Mouse (Mus musculus) ES-Bruce4 (cell line): ENCODE results near the gene Slc9a3r1.

Experiments used
- CTCF ChIP-seq: IDR thresholded peaks from one replicate; pipeline ENCODE4 v1.8.1; 2011; ENCODE audit warnings: low read depth, low read length
- EP300 ChIP-seq: IDR thresholded peaks from 2 replicates; pipeline ENCODE4 v1.6.1; 2011; ENCODE audit warnings: low read depth, low read length; ENCODE audit not compliant: insufficient read depth
- POLR2A ChIP-seq: IDR thresholded peaks from one replicate; pipeline ENCODE4 v1.8.1; 2011; ENCODE audit warnings: low read length; ENCODE audit not compliant: insufficient read depth

DNA sequence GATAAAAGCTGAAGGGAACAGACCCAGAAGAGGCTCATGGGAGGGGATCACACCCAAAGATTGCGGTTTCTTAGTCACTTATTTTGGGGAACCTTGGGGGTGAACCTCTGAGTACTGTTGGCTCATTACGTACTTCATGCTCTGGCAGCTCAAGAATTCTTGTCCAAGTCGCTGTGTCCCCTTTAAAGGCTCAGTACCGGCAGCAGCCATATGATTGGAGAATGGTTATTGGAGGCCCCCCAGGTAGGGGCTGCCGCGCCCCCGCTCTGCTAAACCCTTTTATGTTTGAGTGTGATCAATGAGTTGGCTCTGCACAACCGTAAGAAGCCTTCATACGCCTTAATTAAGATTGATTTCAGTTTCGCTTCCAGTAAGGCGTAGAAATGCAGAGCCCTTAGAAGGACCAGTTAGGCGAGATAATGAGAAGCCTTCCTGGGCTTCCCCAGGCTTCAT lies 35.8 kb downstream of the Slc9a3r1 start:
- TF ChIP-seq EP300 (no peak), CTCF (no peak), POLR2A (no peak)
